Mouse (Mus musculus): ENCODE measurements around the gene Fam104a. TPM values are rescaled to one million over a fixed set of nuclear protein-coding genes. Genes with fewer than 3 reads are reported as not detected.

The Fam104a gene
- total and polyA plus RNA-seq, 2 experiments from 2014 or later, result 30.1 to 46.3 TPM

- Histone ChIP-seq H3K36me3 (ENCODE audit: insufficient read depth, low read length) (peaks cover 31% of the 10 kb centered on the region), H3K27ac (ENCODE audit: low read depth, low read length) (no peak overlapping the region), H3K4me1 (ENCODE audit: insufficient read depth, low read length) (no peaks in the 10 kb centered on the region), H3K4me3 (ENCODE audit: low read depth, low read length) (no peak overlapping the region), H3K27me3 (ENCODE audit: insufficient read depth, low read length) (no peaks in the 10 kb centered on the region), H3K9me3 (ENCODE audit: low read length) (no peaks in the 10 kb centered on the region), H3K9ac (replicated peaks; ENCODE audit: low read length, poor library complexity, severe bottlenecking) (no peak overlapping the region), H3K4me2 (ENCODE audit: low read depth, low read length, poor library complexity, severe bottlenecking) (no peak overlapping the region)
- DNase-seq (ENCODE audit: low spot score) (no peak), ATAC-seq (ENCODE audit: low FRiP score) (no peak)
- WGBS, result 82% methylated on average over 14 of the region's 14 CpGs
- no peak for TF ChIP-seq CTCF (IDR thresholded peaks at IDR 0.05)
These were observed 43.3 kb upstream of the Fam104a start for GRCm38 (mm10) chr11:113726994-113727888.

- no peak overlapping the region for H3K4me3 ChIP-seq (ENCODE audit: low read depth, low read length)
- no peaks in the 10 kb centered on the region for H3K9me3 ChIP-seq (ENCODE audit: low read length)
- H3K27ac ChIP-seq (ENCODE audit: low read depth, low read length), result no peak overlapping the region
- H3K9ac ChIP-seq (replicated peaks; ENCODE audit: low read length, poor library complexity, severe bottlenecking), result no peak overlapping the region
- H3K27me3 ChIP-seq (ENCODE audit: insufficient read depth, low read length), result no peaks in the 10 kb centered on the region
- 77% methylated on average over 4 of the region's 4 CpGs for WGBS
- peaks cover 31% of the 10 kb centered on the region for H3K36me3 ChIP-seq (ENCODE audit: insufficient read depth, low read length)
- ATAC-seq (ENCODE audit: low FRiP score) (no peak), DNase-seq (ENCODE audit: low spot score) (peak; percentile 57)
- no peak for TF ChIP-seq CTCF (IDR thresholded peaks at IDR 0.05)
- H3K4me2 ChIP-seq (ENCODE audit: low read depth, low read length, poor library complexity, severe bottlenecking), result no peak overlapping the region
- no peaks in the 10 kb centered on the region for H3K4me1 ChIP-seq (ENCODE audit: insufficient read depth, low read length)
These were observed 41.5 kb upstream of the Fam104a start for GRCm38 (mm10) chr11:113725235-113726048.

GRCm38 (mm10) chr11:113722405-113723090 lies 38.6 kb upstream of the Fam104a start:
- no peak for ATAC-seq (ENCODE audit: low FRiP score)
- Histone ChIP-seq H3K27ac (ENCODE audit: low read depth, low read length) (no peak overlapping the region), H3K9ac (replicated peaks; ENCODE audit: low read length, poor library complexity, severe bottlenecking) (no peak overlapping the region), H3K9me3 (ENCODE audit: low read length) (no peaks in the 10 kb centered on the region), H3K4me2 (ENCODE audit: low read depth, low read length, poor library complexity, severe bottlenecking) (no peak overlapping the region), H3K27me3 (ENCODE audit: insufficient read depth, low read length) (no peaks in the 10 kb centered on the region), H3K4me3 (ENCODE audit: low read depth, low read length) (no peak overlapping the region), H3K4me1 (ENCODE audit: insufficient read depth, low read length) (no peaks in the 10 kb centered on the region), H3K36me3 (ENCODE audit: insufficient read depth, low read length) (peaks cover 15% of the 10 kb centered on the region)
- TF ChIP-seq CTCF (IDR thresholded peaks at IDR 0.05), result no peak
- DNase-seq (ENCODE audit: low spot score), result peak; percentile 13
- WGBS, result 69% methylated on average over 14 of the region's 14 CpGs

GRCm38 (mm10) chr11:113717767-113718424 lies 33.9 kb upstream of the Fam104a start:
- ATAC-seq (ENCODE audit: low FRiP score), result no peak
- H3K9ac ChIP-seq (replicated peaks; ENCODE audit: low read length, poor library complexity, severe bottlenecking), result no peak overlapping the region
- no peaks in the 10 kb centered on the region for H3K9me3 ChIP-seq (ENCODE audit: low read length)
- no peak overlapping the region for H3K4me2 ChIP-seq (ENCODE audit: low read depth, low read length, poor library complexity, severe bottlenecking)
- no peak for DNase-seq (ENCODE audit: low spot score)
- no peaks in the 10 kb centered on the region for H3K36me3 ChIP-seq (ENCODE audit: insufficient read depth, low read length)
- WGBS, result 78% methylated on average over 16 of the region's 16 CpGs
- no peak for TF ChIP-seq CTCF (IDR thresholded peaks at IDR 0.05)
- no peaks in the 10 kb centered on the region for H3K4me1 ChIP-seq (ENCODE audit: insufficient read depth, low read length)
- no peak overlapping the region for H3K27ac ChIP-seq (ENCODE audit: low read depth, low read length)
- no peaks in the 10 kb centered on the region for H3K27me3 ChIP-seq (ENCODE audit: insufficient read depth, low read length)
- H3K4me3 ChIP-seq (ENCODE audit: low read depth, low read length), result no peak overlapping the region

- Histone ChIP-seq H3K36me3 (ENCODE audit: insufficient read depth, low read length) (no peaks in the 10 kb centered on the region), H3K4me1 (ENCODE audit: insufficient read depth, low read length) (no peaks in the 10 kb centered on the region), H3K9me3 (ENCODE audit: low read length) (no peaks in the 10 kb centered on the region), H3K9ac (replicated peaks; ENCODE audit: low read length, poor library complexity, severe bottlenecking) (no peak overlapping the region), H3K27ac (ENCODE audit: low read depth, low read length) (no peak overlapping the region), H3K4me3 (ENCODE audit: low read depth, low read length) (no peak overlapping the region), H3K4me2 (ENCODE audit: low read depth, low read length, poor library complexity, severe bottlenecking) (no peak overlapping the region), H3K27me3 (ENCODE audit: insufficient read depth, low read length) (no peaks in the 10 kb centered on the region)
- no peak for DNase-seq (ENCODE audit: low spot score)
- WGBS, result 96% methylated on average over 2 of the region's 2 CpGs
- no peak for TF ChIP-seq CTCF (IDR thresholded peaks at IDR 0.05)
- no peak for ATAC-seq (ENCODE audit: low FRiP score)
These were observed 32.2 kb upstream of the Fam104a start for GRCm38 (mm10) chr11:113716132-113716531.

All from midbrain, postnatal 0 days (tissue).